Mouse (Mus musculus): ENCODE measurements around the gene Tspan18.

GRCm38 (mm10) chr2:93351352-93351751, 17.0 kb upstream of the Tspan18 start:
- no peak for TF ChIP-seq CTCF (IDR thresholded peaks at IDR 0.05; ENCODE audit: extremely low read depth, insufficient read depth, insufficient read length, insufficient replicate concordance)
- no peak for TF ChIP-seq POLR2A (IDR thresholded peaks at IDR 0.05; ENCODE audit: low read depth, low read length)
